Mouse (Mus musculus) lung, postnatal 25 days (tissue): ENCODE data around the gene Hist1h2bg.
"Not testable (repeated sequence)": the region's sequence is repeated elsewhere in the genome, so short reads cannot be mapped to it uniquely, and the experiment has no call there.

Experiments used
- DNase-seq: peaks from one replicate; pipeline ENCODE4 v3.0.0; 2022; ENCODE audit warnings: low spot score

Gene Hist1h2bg

DNA sequence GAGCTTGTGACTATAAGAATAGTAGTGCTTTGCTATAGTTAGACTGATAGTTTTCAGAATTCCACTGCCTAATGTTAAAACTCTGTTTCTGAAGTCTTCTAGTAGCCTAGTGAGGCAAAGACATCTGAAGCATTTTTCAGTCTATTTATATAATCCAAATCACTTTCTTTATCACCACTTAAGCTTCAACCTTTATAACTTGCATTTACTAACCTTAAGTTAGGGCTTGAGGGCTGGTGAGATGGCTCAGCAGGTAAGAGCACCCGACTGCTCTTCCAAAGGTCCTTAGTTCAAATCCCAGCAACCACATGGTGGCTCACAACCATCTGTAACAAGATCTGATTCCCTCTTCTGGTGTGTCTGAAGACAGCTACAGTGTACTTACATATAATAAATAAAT lies 31.4 kb upstream of the Hist1h2bg start:
- DNase-seq: not testable (repeated sequence)

DNA sequence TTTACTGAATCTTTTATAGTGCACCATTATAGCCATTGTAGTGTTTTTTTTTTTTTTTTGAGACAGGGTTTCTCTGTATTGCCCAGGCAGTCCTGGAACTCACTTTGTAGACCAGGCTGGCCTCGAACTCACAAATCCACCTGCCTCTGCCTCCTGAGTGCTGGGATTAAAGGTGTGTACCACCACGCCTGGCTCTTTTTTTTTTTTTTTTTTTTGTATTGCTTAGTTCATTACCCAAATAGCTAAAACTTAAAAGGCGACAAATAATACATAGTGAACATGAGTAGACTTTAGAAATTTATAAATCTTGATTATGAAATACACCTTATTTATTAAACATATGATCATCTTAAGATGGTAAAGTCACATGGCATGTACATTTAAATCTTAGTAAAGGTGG lies 29.7 kb upstream of the Hist1h2bg start:
- DNase-seq: no peak

DNA sequence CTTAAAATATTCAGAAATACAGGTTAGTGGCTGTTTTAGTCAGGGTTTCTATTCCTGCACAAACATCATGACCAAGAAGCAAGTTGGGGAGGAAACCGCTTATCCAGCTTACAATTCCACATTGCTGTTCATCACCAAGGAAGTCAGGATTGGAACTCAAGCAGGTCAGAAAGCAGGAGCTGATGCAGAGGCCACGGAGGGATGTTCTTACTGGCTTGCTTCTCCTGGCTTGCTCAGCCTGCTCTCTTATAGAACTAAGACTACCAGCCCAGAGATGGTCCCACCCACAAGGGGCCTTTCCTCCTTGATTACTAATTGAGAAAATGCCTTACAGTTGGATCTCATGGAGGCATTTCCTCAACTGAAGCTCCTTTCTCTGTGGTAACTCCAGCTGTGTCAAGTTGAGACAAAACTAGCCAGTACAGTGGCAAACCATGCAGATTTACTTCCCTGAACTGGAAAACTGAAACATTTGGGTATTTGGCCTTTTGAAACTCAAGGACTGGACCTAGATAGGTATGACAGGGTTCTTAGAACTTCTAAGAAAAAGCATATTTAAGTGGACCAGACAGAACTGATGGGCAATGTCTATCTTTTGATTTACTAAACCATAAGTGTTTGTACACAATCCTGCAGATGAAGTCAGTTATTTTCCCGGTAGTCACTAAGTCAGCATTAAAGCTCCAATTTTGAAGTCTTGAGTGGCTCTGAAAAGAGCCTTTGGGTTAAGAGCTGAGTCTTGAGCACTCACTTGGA lies 28.8 kb upstream of the Hist1h2bg start:
- not testable (repeated sequence) for DNase-seq

DNA sequence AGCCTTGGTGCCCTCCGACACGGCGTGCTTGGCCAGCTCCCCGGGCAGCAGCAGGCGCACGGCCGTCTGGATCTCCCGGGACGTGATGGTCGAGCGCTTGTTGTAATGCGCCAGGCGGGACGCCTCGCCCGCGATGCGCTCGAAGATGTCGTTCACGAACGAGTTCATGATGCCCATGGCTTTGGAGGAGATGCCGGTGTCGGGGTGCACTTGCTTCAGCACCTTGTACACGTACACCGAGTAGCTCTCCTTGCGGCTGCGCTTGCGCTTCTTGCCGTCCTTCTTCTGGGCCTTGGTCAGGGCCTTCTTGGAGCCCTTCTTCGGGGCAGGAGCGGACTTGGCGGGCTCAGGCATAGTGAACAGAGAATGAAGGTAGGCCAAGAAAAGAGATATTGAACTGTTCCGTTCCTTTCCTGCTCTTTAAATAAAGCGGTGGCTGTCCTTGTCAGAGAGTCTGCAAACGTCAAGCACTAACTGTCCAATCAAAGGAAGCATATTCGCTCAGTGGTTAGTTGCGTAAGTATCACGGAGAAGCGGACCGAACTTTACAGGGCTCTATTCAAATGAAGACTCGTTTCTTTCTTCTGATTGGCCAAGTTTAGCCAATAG lies 28.1 kb upstream of the Hist1h2bg start, which contains the start of gene Hist1h2bh:
TSS of gene Hist1h2bh (minus strand) at position 394 of the 609 bp plus-strand sequence.
- DNase-seq: peak; percentile 93

DNA sequence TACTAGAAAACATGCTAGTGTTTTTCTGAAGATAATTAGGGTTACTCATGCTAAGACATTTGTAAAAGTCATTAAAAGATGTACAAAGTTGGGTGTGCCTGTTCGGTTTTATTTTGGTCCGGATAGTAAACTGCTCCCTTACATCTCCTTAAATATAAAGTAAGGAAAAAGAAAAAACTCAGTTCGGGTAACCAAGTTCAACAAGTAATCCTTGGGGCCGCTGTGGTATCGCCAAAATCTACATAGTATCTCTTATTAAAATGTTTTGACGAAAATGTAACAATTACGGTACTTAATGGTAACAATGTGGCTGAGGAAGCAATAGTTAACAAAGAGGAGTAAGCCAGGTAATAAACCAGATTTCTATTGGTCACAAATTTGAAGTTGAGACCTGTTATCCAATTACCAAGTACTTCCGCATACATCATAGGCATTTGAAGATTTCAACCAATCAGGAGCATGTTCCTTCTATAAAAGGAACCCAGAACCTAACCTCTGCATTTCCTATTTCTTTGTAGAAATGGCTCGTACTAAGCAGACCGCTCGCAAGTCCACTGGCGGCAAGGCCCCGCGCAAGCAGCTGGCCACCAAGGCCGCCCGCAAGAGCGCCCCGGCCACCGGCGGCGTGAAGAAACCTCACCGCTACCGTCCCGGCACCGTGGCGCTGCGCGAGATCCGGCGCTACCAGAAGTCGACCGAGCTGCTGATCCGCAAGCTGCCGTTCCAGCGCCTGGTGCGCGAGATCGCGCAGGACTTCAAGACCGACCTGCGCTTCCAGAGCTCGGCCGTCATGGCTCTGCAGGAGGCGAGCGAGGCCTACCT lies 27.0 kb upstream of the Hist1h2bg start, which contains the start of gene Hist1h3f:
TSS of gene Hist1h3f (plus strand) at position 88 of the 822 bp plus-strand sequence.
- peak; percentile 95 for DNase-seq

DNA sequence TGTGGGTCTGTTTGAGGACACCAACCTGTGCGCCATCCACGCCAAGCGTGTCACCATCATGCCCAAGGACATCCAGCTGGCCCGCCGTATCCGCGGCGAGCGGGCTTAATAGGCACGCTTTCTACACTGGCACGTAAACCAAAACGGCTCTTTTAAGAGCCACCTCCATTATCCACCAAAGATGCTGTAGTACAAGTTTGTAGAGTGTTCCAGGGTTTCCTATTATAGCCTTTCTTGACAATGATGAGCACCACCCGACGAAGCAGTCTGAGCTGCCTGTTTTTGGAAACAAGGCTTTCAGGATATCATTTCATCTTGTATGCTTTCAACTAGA lies 26.4 kb upstream of the Hist1h2bg start:
- DNase-seq: not testable (repeated sequence)

DNA sequence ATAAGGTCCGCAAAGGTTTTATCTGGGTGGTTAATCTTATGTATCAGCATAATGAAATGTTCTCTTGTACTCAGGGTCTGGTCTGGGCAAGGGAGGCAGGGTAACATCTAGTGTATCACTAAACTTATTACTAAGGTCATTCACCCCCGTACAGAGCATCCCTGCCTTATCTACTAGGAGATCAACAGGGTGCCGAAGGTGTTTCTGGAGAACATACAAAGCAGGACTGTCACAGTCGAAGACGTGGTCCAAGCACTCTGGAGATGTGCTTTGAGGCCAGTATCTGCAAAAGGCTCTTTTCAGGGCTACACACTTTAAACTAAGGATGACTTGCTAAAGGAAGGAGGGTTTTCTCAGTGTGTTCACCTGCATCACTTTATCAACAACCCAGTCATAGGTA lies 24.5 kb upstream of the Hist1h2bg start:
- DNase-seq: no peak

DNA sequence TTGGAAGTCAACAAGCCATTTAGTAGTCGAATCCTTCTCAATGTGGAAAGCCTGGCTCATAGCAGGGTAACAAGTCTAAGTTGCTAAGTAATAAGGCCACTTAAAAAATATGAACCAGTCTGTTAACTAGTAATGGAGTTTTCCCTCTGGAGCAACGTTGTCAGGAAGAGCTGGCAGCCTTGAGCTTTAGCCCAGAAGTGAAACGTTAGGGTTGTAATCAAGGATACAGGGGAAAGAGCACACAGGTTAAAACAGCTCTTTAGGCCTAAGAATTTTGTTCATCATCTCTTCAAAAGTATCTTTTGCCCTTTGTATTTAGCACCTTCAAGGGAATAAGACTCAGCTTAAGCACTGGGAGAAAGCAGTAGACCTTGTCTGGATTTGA lies 20.4 kb upstream of the Hist1h2bg start:
- no peak for DNase-seq

DNA sequence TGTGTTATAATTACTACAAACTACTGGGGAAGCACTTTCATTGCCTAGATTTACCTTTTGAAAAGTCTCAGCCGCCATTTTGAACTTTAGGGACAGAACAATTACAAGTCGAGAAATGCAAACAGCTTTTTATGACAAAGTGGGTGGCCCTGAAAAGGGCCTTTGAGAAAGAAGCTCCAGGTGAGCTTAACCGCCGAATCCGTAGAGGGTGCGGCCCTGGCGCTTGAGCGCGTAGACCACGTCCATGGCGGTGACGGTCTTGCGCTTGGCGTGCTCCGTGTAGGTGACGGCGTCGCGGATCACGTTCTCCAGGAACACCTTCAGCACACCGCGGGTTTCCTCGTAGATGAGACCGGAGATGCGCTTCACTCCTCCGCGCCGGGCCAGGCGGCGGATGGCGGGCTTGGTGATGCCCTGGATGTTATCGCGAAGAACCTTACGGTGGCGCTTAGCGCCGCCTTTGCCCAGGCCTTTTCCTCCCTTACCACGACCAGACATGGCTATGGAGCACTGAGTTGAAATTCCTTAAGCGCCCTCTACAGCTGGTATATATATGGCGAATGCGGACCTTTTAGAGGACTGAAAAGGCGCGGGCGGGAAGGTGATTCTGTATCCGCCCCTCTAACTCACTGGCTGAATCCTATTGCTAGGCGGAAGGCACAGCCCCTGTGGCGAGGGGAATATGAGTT lies 19.9 kb upstream of the Hist1h2bg start, which contains the start of gene Hist1h4f:
TSS of gene Hist1h4f (minus strand) at position 503 of the 689 bp plus-strand sequence.
- DNase-seq: peak; percentile 89

DNA sequence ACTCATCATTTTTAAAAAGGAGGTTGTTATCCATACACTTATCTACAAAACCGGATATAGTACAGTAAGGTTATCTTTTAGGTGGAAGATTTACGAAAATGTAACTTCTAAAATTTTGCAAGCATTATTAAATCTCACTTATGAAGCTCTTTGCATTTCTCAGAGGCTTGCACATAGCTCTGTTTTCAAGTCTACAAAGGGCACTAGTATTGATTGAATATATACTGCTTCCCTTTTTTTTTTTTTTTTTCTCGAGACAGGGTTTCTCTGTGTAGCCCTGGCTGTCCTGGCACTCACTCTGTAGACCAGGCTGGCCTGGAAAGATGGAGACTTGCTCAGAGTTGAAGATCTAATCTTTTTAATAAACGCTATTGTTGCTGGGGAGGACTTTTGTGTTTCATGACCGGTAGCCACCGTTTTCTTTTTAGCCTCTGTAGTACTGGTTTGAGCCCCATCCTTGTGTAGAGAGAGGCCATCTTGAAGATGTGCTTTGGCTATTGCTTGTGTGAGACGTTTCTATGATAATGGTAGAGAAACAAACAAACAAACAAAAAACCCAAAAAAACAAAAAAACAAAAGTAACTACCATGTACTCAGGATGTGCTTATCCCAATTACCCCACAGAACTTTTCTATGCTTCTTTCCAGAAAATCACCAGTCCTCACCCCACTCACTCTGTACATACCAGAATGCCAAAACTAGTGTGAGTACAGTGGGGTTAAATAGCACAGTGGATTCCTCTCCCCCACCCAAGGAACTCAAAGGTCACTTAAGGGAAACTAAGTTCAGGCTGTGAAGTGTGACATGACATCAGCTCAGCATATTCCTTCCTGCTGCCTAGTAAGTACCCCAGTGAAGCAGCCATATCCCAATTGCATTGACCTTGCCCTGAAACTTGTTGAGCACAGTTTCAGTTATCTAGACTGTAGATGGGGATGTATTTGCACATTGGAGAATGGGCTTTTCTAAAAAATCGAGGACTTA lies 19.0 kb upstream of the Hist1h2bg start:
- DNase-seq: no peak

DNA sequence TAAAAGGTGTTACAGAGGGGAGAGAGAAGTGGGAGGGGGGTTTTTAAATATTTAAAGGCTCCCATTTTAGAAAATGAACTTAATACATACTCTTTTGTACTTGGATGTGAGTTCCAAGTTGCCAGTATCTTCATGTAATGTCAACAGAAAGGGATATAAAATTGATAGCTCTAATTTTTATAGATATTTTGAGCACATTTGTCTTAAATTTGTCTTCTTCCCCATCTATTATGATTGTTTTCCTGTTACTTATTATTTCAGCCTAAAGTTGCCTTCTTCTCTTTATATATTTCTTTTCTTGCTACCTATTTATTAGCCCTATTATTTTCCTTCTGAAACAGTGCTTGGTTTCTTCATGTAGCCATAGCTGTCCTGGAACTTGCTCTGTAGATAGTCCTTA lies 18.2 kb upstream of the Hist1h2bg start, which contains the start of gene Hist1h1d:
TSS of gene Hist1h1d (plus strand) at position 301 of the 400 bp plus-strand sequence.
- no peak for DNase-seq

DNA sequence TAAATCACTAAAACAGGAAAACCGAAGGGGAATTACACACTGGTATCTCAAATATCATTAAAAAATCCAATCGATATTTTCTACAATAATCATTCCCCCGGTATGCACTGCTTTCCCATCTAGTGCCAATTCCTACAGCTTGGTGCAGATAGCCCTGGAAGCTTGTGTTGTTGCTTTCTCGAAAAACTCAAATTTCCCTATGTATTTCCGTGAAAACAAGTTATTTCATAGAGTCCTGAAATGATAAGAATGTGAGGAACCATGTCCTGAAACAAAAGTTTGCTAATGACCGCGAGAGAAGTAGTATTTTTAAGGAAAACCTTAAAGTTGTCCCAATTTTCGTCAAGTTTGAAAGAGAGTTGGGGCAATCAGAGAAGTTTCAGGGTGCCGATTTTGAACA lies 16.8 kb upstream of the Hist1h2bg start:
- DNase-seq: no peak

DNA sequence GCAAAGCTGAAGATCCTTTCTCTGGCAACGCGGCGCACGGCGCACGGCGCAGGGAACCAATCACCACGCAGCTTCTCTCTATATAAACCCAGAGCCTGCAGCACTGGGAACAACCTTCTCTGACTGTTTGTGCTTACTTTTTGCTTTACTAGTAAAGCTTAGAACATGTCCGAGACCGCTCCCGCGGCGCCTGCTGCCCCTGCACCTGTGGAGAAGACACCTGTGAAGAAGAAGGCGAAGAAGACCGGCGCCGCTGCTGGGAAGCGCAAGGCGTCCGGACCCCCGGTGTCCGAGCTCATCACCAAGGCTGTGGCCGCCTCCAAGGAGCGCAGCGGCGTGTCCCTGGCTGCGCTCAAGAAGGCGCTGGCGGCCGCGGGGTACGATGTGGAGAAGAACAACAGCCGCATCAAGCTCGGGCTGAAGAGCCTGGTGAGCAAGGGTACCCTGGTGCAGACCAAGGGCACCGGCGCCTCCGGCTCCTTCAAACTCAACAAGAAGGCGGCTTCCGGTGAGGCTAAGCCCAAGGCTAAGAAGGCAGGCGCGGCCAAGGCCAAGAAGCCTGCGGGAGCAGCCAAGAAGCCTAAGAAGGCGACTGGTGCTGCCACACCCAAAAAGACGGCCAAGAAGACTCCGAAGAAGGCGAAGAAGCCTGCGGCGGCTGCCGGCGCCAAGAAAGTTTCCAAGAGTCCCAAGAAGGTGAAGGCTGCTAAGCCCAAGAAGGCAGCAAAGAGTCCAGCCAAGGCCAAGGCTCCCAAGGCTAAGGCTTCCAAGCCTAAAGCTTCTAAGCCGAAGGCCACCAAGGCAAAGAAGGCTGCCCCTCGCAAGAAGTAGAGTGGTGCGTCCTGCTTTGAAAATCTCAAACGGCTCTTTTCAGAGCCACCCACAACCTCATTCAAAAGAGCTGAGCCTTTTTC lies 16.0 kb upstream of the Hist1h2bg start:
- peak; percentile 80 for DNase-seq

DNA sequence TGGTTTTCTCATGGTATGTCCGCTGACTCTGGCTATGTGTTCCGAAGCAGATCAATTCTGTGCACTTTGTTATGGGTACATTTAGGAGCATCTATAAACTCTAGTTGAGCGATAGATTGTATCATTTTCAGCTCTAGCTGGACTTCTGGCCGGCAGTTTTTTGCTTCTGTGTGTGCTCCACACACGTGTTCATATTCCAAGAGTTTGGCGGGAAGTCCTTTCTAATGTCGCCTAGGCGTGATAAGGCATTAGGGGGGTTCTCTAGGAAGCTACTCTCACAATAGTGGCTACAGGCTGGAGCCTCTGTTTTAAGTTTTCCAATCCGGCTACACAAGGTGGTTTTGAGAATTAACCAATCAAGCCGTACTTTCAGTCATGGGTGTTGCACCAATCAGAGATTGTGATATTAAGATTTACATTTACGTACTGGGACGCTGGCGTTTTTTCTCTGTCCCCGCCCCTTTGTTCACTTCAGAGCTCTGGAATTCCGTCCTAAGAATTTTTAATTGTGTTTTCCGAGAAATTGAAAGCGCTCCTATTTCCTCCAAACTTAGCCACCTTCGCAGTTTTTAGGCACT lies 15.3 kb upstream of the Hist1h2bg start:
- peak; percentile 92 for DNase-seq

DNA sequence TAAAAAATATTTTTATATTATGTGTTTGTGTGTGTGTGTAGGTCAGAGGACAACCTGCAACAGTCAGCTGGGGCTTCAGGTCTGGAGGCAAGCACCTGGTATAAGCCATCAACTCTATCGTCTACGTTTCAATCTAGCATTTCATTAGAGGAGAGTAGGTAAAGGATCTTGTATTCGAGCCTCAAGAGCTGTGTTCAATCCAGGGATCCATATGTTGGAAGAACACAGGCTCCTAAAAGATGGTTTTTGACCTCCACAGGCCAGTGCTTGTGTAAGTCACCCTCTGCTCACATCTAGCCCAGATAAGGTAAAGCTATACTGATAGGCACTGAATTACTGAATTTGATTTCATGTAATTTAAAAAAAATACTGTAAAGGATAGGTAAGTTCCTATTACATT lies 14.3 kb upstream of the Hist1h2bg start:
- no peak for DNase-seq

DNA sequence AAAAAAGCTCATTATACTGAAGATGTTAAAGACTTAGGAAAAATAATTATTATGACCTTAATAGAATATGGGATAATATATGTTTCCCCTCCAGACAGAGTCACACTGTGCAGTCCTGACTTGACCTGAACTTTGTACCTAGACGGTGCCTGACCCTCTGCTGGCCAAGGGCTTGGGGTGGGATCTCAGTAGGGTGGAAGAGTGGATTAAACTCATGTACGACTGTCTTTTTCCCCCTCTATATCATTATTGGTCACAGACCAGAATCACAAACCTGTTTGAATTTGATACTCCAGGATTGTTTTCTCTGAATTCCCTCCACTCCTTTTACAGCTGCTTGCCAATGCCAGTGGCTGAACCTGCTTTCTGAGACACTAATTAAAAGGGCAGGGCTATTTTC lies 10.5 kb upstream of the Hist1h2bg start:
- DNase-seq: not testable (repeated sequence)

DNA sequence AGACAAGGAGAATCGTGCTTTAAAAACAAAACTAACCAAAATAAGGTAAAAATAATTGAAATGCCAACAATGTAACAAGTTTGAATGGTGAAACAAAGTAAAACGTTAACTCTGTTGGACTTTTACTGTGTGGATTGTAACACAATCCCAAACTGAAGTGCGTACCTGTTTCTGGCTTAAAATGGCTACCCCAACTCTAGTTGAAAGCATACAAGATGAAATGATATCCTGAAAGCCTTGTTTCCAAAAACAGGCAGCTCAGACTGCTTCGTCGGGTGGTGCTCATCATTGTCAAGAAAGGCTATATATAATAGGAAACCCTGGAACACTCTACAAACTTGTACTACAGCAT lies 9.7 kb upstream of the Hist1h2bg start:
- not testable (repeated sequence) for DNase-seq

DNA sequence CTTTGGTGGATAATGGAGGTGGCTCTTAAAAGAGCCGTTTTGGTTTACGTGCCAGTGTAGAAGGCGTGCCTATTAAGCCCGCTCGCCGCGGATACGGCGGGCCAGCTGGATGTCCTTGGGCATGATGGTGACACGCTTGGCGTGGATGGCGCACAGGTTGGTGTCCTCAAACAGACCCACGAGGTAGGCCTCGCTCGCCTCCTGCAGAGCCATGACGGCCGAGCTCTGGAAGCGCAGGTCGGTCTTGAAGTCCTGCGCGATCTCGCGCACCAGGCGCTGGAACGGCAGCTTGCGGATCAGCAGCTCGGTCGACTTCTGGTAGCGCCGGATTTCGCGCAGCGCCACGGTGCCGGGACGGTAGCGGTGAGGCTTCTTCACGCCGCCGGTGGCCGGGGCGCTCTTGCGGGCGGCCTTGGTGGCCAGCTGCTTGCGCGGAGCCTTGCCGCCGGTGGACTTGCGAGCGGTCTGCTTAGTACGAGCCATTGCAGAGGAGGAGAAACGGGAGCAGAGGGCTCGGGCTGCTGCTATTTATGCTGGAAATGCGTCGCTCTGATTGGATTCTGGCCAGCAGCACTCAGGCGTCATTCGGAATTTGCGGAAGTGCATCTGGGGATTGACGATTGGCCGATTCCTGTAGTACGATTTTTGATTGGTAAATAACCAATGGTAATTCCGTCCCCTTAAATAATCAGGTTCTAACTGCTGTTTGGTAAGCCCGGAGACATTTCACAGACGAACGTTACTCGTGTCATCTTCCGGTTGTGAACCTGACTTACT lies 9.1 kb upstream of the Hist1h2bg start, which contains the start of gene Hist1h3e:
TSS of gene Hist1h3e (minus strand) at position 487 of the 777 bp plus-strand sequence.
- DNase-seq: peak; percentile 96
